Mouse (Mus musculus): ENCODE data around the gene Ces2f. TPM values are rescaled to one million over a fixed set of nuclear protein-coding genes. Genes with fewer than 3 reads are reported as not detected.

Ces2f gene
- polyA plus RNA-seq, 1 experiment = 0.16 TPM

- no peak overlapping the region for H3K9ac ChIP-seq (ENCODE audit: low read depth, poor library complexity, severe bottlenecking)
- H3K4me3 ChIP-seq (ENCODE audit: low read depth, low read length) = no peak overlapping the region
- TF ChIP-seq CTCF (IDR thresholded peaks at IDR 0.05; ENCODE audit: low read depth, low read length) (no peak), POLR2A (IDR thresholded peaks at IDR 0.05; ENCODE audit: insufficient read depth, low read length) (no peak), EP300 (IDR thresholded peaks at IDR 0.05; ENCODE audit: insufficient read depth, low read depth, low read length) (no peak)
- no peaks in the 10 kb centered on the region for H3K27me3 ChIP-seq (ENCODE audit: control insufficient read depth, insufficient read depth, low read length, poor library complexity, severe bottlenecking)
- no peaks in the 10 kb centered on the region for H3K4me1 ChIP-seq (ENCODE audit: control insufficient read depth, insufficient read depth, low read length)
- no peaks in the 10 kb centered on the region for H3K9me3 ChIP-seq (replicated peaks; ENCODE audit: control insufficient read depth, insufficient read depth, low read length, poor library complexity, severe bottlenecking)
- no peak overlapping the region for H3K27ac ChIP-seq (ENCODE audit: insufficient read depth, low read length)
- H3K36me3 ChIP-seq (ENCODE audit: control insufficient read depth, insufficient read depth, low read length, poor library complexity, severe bottlenecking) = no peaks in the 10 kb centered on the region
Observed at GRCm38 (mm10) chr8:104927301-104927700, 19.9 kb upstream of the Ces2f start.

DNA sequence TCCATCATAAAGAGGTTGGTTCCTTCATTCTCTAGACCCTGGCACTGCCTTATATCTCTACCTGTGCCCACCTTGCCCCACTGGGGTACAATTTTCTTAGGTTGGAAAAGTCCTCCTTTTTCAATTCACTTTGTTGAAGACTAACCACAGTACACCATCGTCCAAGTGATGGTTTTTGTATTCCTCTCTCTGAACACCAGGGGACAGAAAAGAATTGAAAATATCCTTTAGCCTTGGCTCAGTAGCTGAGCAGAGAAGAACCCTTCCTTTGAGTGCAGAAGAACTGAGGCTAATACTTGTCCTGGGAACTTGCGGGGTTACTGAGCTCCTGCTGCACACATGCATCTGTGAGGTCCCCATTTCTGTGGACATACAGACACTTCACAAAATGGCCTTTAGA is 2.5 kb upstream of the Ces2f start:
- Histone ChIP-seq H3K9ac (ENCODE audit: low read depth, poor library complexity, severe bottlenecking) (no peak overlapping the region), H3K27ac (ENCODE audit: insufficient read depth, low read length) (no peak overlapping the region), H3K9me3 (replicated peaks; ENCODE audit: control insufficient read depth, insufficient read depth, low read length, poor library complexity, severe bottlenecking) (no peaks in the 10 kb centered on the region), H3K4me1 (ENCODE audit: control insufficient read depth, insufficient read depth, low read length) (no peaks in the 10 kb centered on the region), H3K36me3 (ENCODE audit: control insufficient read depth, insufficient read depth, low read length, poor library complexity, severe bottlenecking) (no peaks in the 10 kb centered on the region), H3K27me3 (ENCODE audit: control insufficient read depth, insufficient read depth, low read length, poor library complexity, severe bottlenecking) (no peaks in the 10 kb centered on the region; the same call in 1 of the 2 replicates), H3K4me3 (ENCODE audit: low read depth, low read length) (no peak overlapping the region)
- TF ChIP-seq POLR2A (IDR thresholded peaks at IDR 0.05; ENCODE audit: insufficient read depth, low read length) (no peak), CTCF (IDR thresholded peaks at IDR 0.05; ENCODE audit: low read depth, low read length) (no peak), EP300 (IDR thresholded peaks at IDR 0.05; ENCODE audit: insufficient read depth, low read depth, low read length) (no peak)

GRCm38 (mm10) chr8:104949031-104949430 is 1.9 kb downstream of the Ces2f start:
- H3K27me3 ChIP-seq (ENCODE audit: control insufficient read depth, insufficient read depth, low read length, poor library complexity, severe bottlenecking) = no peaks in the 10 kb centered on the region; the same call in 1 of the 2 replicates
- H3K27ac ChIP-seq (ENCODE audit: insufficient read depth, low read length) = no peak overlapping the region
- no peaks in the 10 kb centered on the region for H3K9me3 ChIP-seq (replicated peaks; ENCODE audit: control insufficient read depth, insufficient read depth, low read length, poor library complexity, severe bottlenecking)
- H3K9ac ChIP-seq (ENCODE audit: low read depth, poor library complexity, severe bottlenecking) = no peak overlapping the region
- no peaks in the 10 kb centered on the region for H3K36me3 ChIP-seq (ENCODE audit: control insufficient read depth, insufficient read depth, low read length, poor library complexity, severe bottlenecking)
- no peak overlapping the region for H3K4me3 ChIP-seq (ENCODE audit: low read depth, low read length)
- TF ChIP-seq EP300 (IDR thresholded peaks at IDR 0.05; ENCODE audit: insufficient read depth, low read depth, low read length) (no peak), POLR2A (IDR thresholded peaks at IDR 0.05; ENCODE audit: insufficient read depth, low read length) (no peak), CTCF (IDR thresholded peaks at IDR 0.05; ENCODE audit: low read depth, low read length) (no peak)
- no peaks in the 10 kb centered on the region for H3K4me1 ChIP-seq (ENCODE audit: control insufficient read depth, insufficient read depth, low read length)

DNA sequence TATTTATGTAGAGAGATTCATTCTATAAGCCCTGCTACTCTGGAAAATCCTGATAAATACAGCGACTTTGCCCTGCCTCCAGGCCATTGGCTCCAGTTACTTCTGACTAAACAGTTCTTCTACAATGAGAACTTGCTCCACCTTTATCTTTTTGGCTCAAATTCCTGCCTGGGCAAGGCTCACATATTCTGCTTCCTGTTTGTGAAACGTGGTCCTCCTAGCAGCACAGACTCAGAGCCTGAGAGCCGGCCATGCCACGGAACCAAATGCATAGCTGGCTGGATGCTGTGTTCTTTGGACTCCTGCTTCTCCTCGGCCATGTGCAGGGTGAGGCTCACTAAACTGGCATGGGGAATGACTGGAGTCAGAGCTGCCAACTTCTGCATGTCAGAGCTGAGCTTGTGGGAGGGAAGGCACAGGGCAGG is 14.4 kb downstream of the Ces2f start, which contains the start of gene Ces2g:
Ces2g (plus strand) TSS at position 182 of the 425 bp plus-strand sequence.
- H3K36me3 ChIP-seq (ENCODE audit: control insufficient read depth, insufficient read depth, low read length, poor library complexity, severe bottlenecking) = no peaks in the 10 kb centered on the region
- no peaks in the 10 kb centered on the region; the same call in 1 of the 2 replicates for H3K27me3 ChIP-seq (ENCODE audit: control insufficient read depth, insufficient read depth, low read length, poor library complexity, severe bottlenecking)
- no peaks in the 10 kb centered on the region for H3K9me3 ChIP-seq (replicated peaks; ENCODE audit: control insufficient read depth, insufficient read depth, low read length, poor library complexity, severe bottlenecking)
- H3K9ac ChIP-seq (ENCODE audit: low read depth, poor library complexity, severe bottlenecking) = no peak within 1 kb of the TSS
- no peak within 1 kb of the TSS for H3K4me3 ChIP-seq (ENCODE audit: low read depth, low read length)
- TF ChIP-seq POLR2A (IDR thresholded peaks at IDR 0.05; ENCODE audit: insufficient read depth, low read length) = no peak
- TF ChIP-seq CTCF (IDR thresholded peaks at IDR 0.05; ENCODE audit: low read depth, low read length) = no peak
- no peak for TF ChIP-seq EP300 (IDR thresholded peaks at IDR 0.05; ENCODE audit: insufficient read depth, low read depth, low read length)
- H3K4me1 ChIP-seq (ENCODE audit: control insufficient read depth, insufficient read depth, low read length) = no peaks in the 10 kb centered on the region
- no peak within 1 kb of the TSS for H3K27ac ChIP-seq (ENCODE audit: insufficient read depth, low read length)

GRCm38 (mm10) chr8:104962229-104962901 is 15.2 kb downstream of the Ces2f start:
- H3K9ac ChIP-seq (ENCODE audit: low read depth, poor library complexity, severe bottlenecking) = no peak overlapping the region
- H3K36me3 ChIP-seq (ENCODE audit: control insufficient read depth, insufficient read depth, low read length, poor library complexity, severe bottlenecking) = no peaks in the 10 kb centered on the region
- no peaks in the 10 kb centered on the region; the same call in 1 of the 2 replicates for H3K27me3 ChIP-seq (ENCODE audit: control insufficient read depth, insufficient read depth, low read length, poor library complexity, severe bottlenecking)
- H3K9me3 ChIP-seq (replicated peaks; ENCODE audit: control insufficient read depth, insufficient read depth, low read length, poor library complexity, severe bottlenecking) = no peaks in the 10 kb centered on the region
- no peak overlapping the region for H3K27ac ChIP-seq (ENCODE audit: insufficient read depth, low read length)
- TF ChIP-seq CTCF (IDR thresholded peaks at IDR 0.05; ENCODE audit: low read depth, low read length) = no peak
- no peak for TF ChIP-seq EP300 (IDR thresholded peaks at IDR 0.05; ENCODE audit: insufficient read depth, low read depth, low read length)
- no peak for TF ChIP-seq POLR2A (IDR thresholded peaks at IDR 0.05; ENCODE audit: insufficient read depth, low read length)
- H3K4me3 ChIP-seq (ENCODE audit: low read depth, low read length) = no peak overlapping the region
- no peaks in the 10 kb centered on the region for H3K4me1 ChIP-seq (ENCODE audit: control insufficient read depth, insufficient read depth, low read length)

DNA sequence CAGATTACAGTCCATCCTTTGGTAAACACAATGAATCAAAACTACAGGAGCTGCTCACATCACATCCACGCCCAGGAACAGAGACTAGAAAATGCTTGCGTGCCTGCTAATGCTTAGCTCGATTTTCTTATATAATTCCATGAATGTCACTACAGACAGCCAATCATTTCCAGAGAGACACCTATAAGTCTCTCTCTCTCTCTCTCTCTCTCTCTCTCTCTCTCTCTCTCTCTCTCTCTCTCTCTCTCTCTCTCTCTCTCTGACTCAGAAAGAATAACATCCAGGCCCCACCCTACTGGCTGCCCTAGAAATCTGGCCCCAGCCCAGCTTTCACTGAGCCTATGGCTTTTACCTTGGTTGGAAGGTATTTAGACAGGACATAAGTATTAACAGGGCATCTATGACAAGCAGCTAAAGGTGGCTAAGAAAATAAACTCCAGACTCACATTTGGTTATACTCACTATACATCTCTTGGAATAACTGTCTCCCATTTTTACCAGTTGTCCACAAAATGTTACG is 16.3 kb downstream of the Ces2f start:
- Histone ChIP-seq H3K4me1 (ENCODE audit: control insufficient read depth, insufficient read depth, low read length) (no peaks in the 10 kb centered on the region), H3K9ac (ENCODE audit: low read depth, poor library complexity, severe bottlenecking) (no peak overlapping the region), H3K4me3 (ENCODE audit: low read depth, low read length) (no peak overlapping the region), H3K9me3 (replicated peaks; ENCODE audit: control insufficient read depth, insufficient read depth, low read length, poor library complexity, severe bottlenecking) (no peaks in the 10 kb centered on the region), H3K36me3 (ENCODE audit: control insufficient read depth, insufficient read depth, low read length, poor library complexity, severe bottlenecking) (no peaks in the 10 kb centered on the region), H3K27me3 (ENCODE audit: control insufficient read depth, insufficient read depth, low read length, poor library complexity, severe bottlenecking) (no peaks in the 10 kb centered on the region; the same call in 1 of the 2 replicates), H3K27ac (ENCODE audit: insufficient read depth, low read length) (no peak overlapping the region)
- TF ChIP-seq EP300 (IDR thresholded peaks at IDR 0.05; ENCODE audit: insufficient read depth, low read depth, low read length) (no peak), POLR2A (IDR thresholded peaks at IDR 0.05; ENCODE audit: insufficient read depth, low read length) (no peak), CTCF (IDR thresholded peaks at IDR 0.05; ENCODE audit: low read depth, low read length) (no peak)

All from ES-Bruce4 (cell line).